Mouse (Mus musculus): ENCODE measurements around the gene Shpk. TPM values are rescaled to one million over a fixed set of nuclear protein-coding genes. Genes with fewer than 3 reads are reported as not detected.

Shpk gene
- 0.76 and 1.1 TPM in 2 replicates for polyA plus RNA-seq (2015; fragmentation: Nextera tagmentation; extraction: Ambion mirVana)

- H3K4me2 ChIP-seq, result peak within 1 kb of the TSS; percentile 95
- peak; percentile 96 for ATAC-seq (replicated peaks; ENCODE audit: insufficient number of reproducible peaks, insufficient read depth, low FRiP score, low read depth)
- H3K27ac ChIP-seq, result peak within 1 kb of the TSS; percentile 71
- WGBS, result under 1% methylated on average over 32 of the region's 32 CpGs
- no peaks in the 10 kb centered on the region for H3K36me3 ChIP-seq
- H3K9me3 ChIP-seq (replicated peaks), result no peaks in the 10 kb centered on the region
- no peaks in the 10 kb centered on the region for H3K27me3 ChIP-seq
- H3K4me3 ChIP-seq, result peak within 1 kb of the TSS; percentile 71
- H3K4me1 ChIP-seq (replicated peaks), result peaks cover 13% of the 10 kb centered on the region
- H3K9ac ChIP-seq, result peak within 1 kb of the TSS; percentile 85
Measured at GRCm38 (mm10) chr11:73199230-73199712, at the start of gene Shpk. Gene Shpk (plus strand): TSS chr11:73199460.

GRCm38 (mm10) chr11:73155071-73155470 is 44.2 kb upstream of the Shpk start:
- Histone ChIP-seq H3K27me3 (peaks cover 22% of the 10 kb centered on the region; the same call in 1 of the 2 replicates), H3K9me3 (replicated peaks) (no peaks in the 10 kb centered on the region), H3K27ac (no peak overlapping the region), H3K9ac (no peak overlapping the region), H3K4me2 (no peak overlapping the region), H3K4me1 (replicated peaks) (peaks cover 3% of the 10 kb centered on the region), H3K4me3 (no peak overlapping the region), H3K36me3 (no peaks in the 10 kb centered on the region)
- 62% methylated on average over 6 of the region's 6 CpGs for WGBS
- ATAC-seq (replicated peaks; ENCODE audit: insufficient number of reproducible peaks, insufficient read depth, low FRiP score, low read depth), result no peak

- H3K4me2 ChIP-seq, result peak within 1 kb of the TSS; percentile 92
- H3K36me3 ChIP-seq, result no peaks in the 10 kb centered on the region
- H3K9me3 ChIP-seq (replicated peaks), result no peaks in the 10 kb centered on the region
- WGBS, result 3% methylated on average over 49 of the region's 49 CpGs
- peak within 1 kb of the TSS; percentile 71 for H3K9ac ChIP-seq
- H3K4me3 ChIP-seq, result peak within 1 kb of the TSS; percentile 58
- peaks cover 24% of the 10 kb centered on the region; the same call in 1 of the 2 replicates for H3K27me3 ChIP-seq
- peak; percentile 83 for ATAC-seq (replicated peaks; ENCODE audit: insufficient number of reproducible peaks, insufficient read depth, low FRiP score, low read depth)
- peak within 1 kb of the TSS; percentile 63 for H3K27ac ChIP-seq
- H3K4me1 ChIP-seq (replicated peaks), result peaks cover 14% of the 10 kb centered on the region
Measured at GRCm38 (mm10) chr11:73159957-73160810, 39.1 kb upstream of the Shpk start, which contains the start of gene P2rx5. Gene P2rx5 (plus strand): TSS chr11:73160421.

GRCm38 (mm10) chr11:73160811-73161200 is 38.5 kb upstream of the Shpk start:
- Histone ChIP-seq H3K4me2 (peak overlapping the region; percentile 92), H3K27me3 (peaks cover 24% of the 10 kb centered on the region; the same call in 1 of the 2 replicates), H3K4me3 (peak overlapping the region; percentile 58), H3K27ac (peak overlapping the region; percentile 63), H3K9ac (peak overlapping the region; percentile 71), H3K4me1 (replicated peaks) (peaks cover 14% of the 10 kb centered on the region), H3K36me3 (no peaks in the 10 kb centered on the region), H3K9me3 (replicated peaks) (no peaks in the 10 kb centered on the region)
- WGBS, result 7% methylated on average over 6 of the region's 6 CpGs
- peak; percentile 74 for ATAC-seq (replicated peaks; ENCODE audit: insufficient number of reproducible peaks, insufficient read depth, low FRiP score, low read depth)

- Histone ChIP-seq H3K4me1 (replicated peaks) (peaks cover 14% of the 10 kb centered on the region), H3K27me3 (peaks cover 22% of the 10 kb centered on the region; the same call in 1 of the 2 replicates), H3K4me3 (no peak overlapping the region), H3K4me2 (peak overlapping the region; percentile 92), H3K27ac (peak overlapping the region; percentile 63), H3K9me3 (replicated peaks) (no peaks in the 10 kb centered on the region), H3K9ac (no peak overlapping the region), H3K36me3 (no peaks in the 10 kb centered on the region)
- no peak for ATAC-seq (replicated peaks; ENCODE audit: insufficient number of reproducible peaks, insufficient read depth, low FRiP score, low read depth)
- WGBS, result 80% methylated on average over 4 of the region's 4 CpGs
Measured at GRCm38 (mm10) chr11:73161616-73162015, 37.6 kb upstream of the Shpk start.

- no peak for ATAC-seq (replicated peaks; ENCODE audit: insufficient number of reproducible peaks, insufficient read depth, low FRiP score, low read depth)
- Histone ChIP-seq H3K27ac (no peak overlapping the region), H3K4me1 (replicated peaks) (peaks cover 14% of the 10 kb centered on the region), H3K4me2 (no peak overlapping the region), H3K27me3 (peaks cover 18% of the 10 kb centered on the region; the same call in 1 of the 2 replicates), H3K9ac (no peak overlapping the region), H3K4me3 (no peak overlapping the region), H3K36me3 (no peaks in the 10 kb centered on the region), H3K9me3 (replicated peaks) (no peaks in the 10 kb centered on the region)
- 66% methylated on average over 5 of the region's 5 CpGs for WGBS
Measured at GRCm38 (mm10) chr11:73162284-73162683, 37.0 kb upstream of the Shpk start.

GRCm38 (mm10) chr11:73168071-73168470 is 31.2 kb upstream of the Shpk start:
- H3K4me1 ChIP-seq (replicated peaks), result peaks cover 16% of the 10 kb centered on the region
- no peak overlapping the region for H3K4me3 ChIP-seq
- H3K27ac ChIP-seq, result no peak overlapping the region
- no peak overlapping the region for H3K4me2 ChIP-seq
- H3K9ac ChIP-seq, result no peak overlapping the region
- H3K9me3 ChIP-seq (replicated peaks), result no peaks in the 10 kb centered on the region
- peaks cover under 1% of the 10 kb centered on the region; the same call in 1 of the 2 replicates for H3K36me3 ChIP-seq
- no peak for ATAC-seq (replicated peaks; ENCODE audit: insufficient number of reproducible peaks, insufficient read depth, low FRiP score, low read depth)
- H3K27me3 ChIP-seq, result no peaks in the 10 kb centered on the region
- WGBS, result 82% methylated on average over 8 of the region's 8 CpGs

- Histone ChIP-seq H3K27me3 (no peaks in the 10 kb centered on the region), H3K27ac (no peak overlapping the region), H3K4me1 (replicated peaks) (peaks cover 16% of the 10 kb centered on the region), H3K4me2 (no peak overlapping the region), H3K36me3 (peaks cover 3% of the 10 kb centered on the region; the same call in 1 of the 2 replicates), H3K9me3 (replicated peaks) (no peaks in the 10 kb centered on the region), H3K9ac (no peak overlapping the region), H3K4me3 (no peak overlapping the region)
- no peak for ATAC-seq (replicated peaks; ENCODE audit: insufficient number of reproducible peaks, insufficient read depth, low FRiP score, low read depth)
- WGBS, result 71% methylated on average over 6 of the region's 6 CpGs
Measured at GRCm38 (mm10) chr11:73168576-73168975, 30.7 kb upstream of the Shpk start.

- WGBS, result 42% methylated on average over 4 of the region's 4 CpGs
- H3K4me2 ChIP-seq, result no peak overlapping the region
- no peak for ATAC-seq (replicated peaks; ENCODE audit: insufficient number of reproducible peaks, insufficient read depth, low FRiP score, low read depth)
Measured at GRCm38 (mm10) chr11:73169231-73169630, 30.0 kb upstream of the Shpk start.

GRCm38 (mm10) chr11:73172186-73172585 is 27.1 kb upstream of the Shpk start:
- no peak overlapping the region for H3K4me3 ChIP-seq
- peak overlapping the region; percentile 5 for H3K27ac ChIP-seq
- no peaks in the 10 kb centered on the region for H3K9me3 ChIP-seq (replicated peaks)
- peaks cover 13% of the 10 kb centered on the region for H3K36me3 ChIP-seq
- ATAC-seq (replicated peaks; ENCODE audit: insufficient number of reproducible peaks, insufficient read depth, low FRiP score, low read depth), result no peak
- H3K4me1 ChIP-seq (replicated peaks), result peaks cover 28% of the 10 kb centered on the region
- no peaks in the 10 kb centered on the region for H3K27me3 ChIP-seq
- 0 out of 2 replicates have a peak overlapping the region, but pooled peaks have one; percentile 18 for H3K9ac ChIP-seq
- 33% methylated on average over 5 of the region's 5 CpGs for WGBS
- H3K4me2 ChIP-seq, result no peak overlapping the region

More at GRCm38 (mm10) chr11:73169231-73169630, 30.0 kb upstream of the Shpk start:
- Histone ChIP-seq H3K9ac (no peak overlapping the region), H3K4me1 (replicated peaks) (peaks cover 16% of the 10 kb centered on the region), H3K36me3 (peaks cover 8% of the 10 kb centered on the region), H3K9me3 (replicated peaks) (no peaks in the 10 kb centered on the region), H3K4me3 (no peak overlapping the region), H3K27ac (no peak overlapping the region), H3K27me3 (no peaks in the 10 kb centered on the region)

GRCm38 (mm10) chr11:73175612-73176011 is 23.6 kb upstream of the Shpk start:
- no peaks in the 10 kb centered on the region for H3K27me3 ChIP-seq
- peaks cover 38% of the 10 kb centered on the region for H3K4me1 ChIP-seq (replicated peaks)
- H3K36me3 ChIP-seq, result peaks cover 16% of the 10 kb centered on the region
- H3K9me3 ChIP-seq (replicated peaks), result no peaks in the 10 kb centered on the region
- no peak overlapping the region for H3K27ac ChIP-seq
- ATAC-seq (replicated peaks; ENCODE audit: insufficient number of reproducible peaks, insufficient read depth, low FRiP score, low read depth), result no peak
- WGBS, result 42% methylated on average over 8 of the region's 8 CpGs
- peak overlapping the region; percentile 94 for H3K9ac ChIP-seq
- peak overlapping the region; percentile 81 for H3K4me3 ChIP-seq
- H3K4me2 ChIP-seq, result peak overlapping the region; percentile 74

Data from heart, embryonic 15.5 days (tissue).